In the genomic region with DNA sequence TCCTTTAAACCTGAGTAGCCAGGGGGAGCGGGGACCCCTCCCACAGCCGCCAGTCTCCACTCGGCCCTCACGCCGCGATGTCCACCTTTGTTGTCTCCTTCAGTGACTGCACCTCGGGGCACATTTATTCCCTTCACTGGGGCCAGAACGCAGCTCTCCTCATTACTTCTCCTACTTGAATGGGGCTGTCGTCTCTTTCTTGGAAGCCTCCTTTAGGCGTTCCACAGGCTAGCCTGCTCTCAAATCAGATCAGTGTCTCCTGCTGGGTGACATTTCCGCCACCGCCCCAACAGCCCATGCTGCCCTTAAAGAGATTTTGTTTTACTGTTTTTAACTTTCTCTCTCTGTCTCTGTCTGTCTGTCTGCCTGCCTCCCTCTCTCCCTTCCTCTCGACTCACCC, we compare ENCODE assay signal across 10 mouse cellular contexts. TPM values are rescaled to one million over a fixed set of nuclear protein-coding genes. Genes with fewer than 3 reads are reported as not detected.
DNase-seq lines count a peak whose midpoint lies in the region; ATAC-seq and TF ChIP-seq lines count a peak whose summit lies in the region.
"Had no signal": no experiment of that assay in that cellular context is flagged by ENCODE, and none has a peak within 500 bp of the region (broad histone marks: within the 10 kb centered on the region; RNA-seq: fewer than 3 reads in every experiment).

No protein-coding gene starts in this region.

- ATAC-seq in lung, embryonic 16.5 days (ENCODE audit: low read depth), result no peak
- no peak for ATAC-seq in forebrain, embryonic 16.5 days
- ATAC-seq in limb, embryonic 14.5 days (ENCODE audit: low FRiP score, low read depth), result no peak
- no peak for ATAC-seq in stomach, embryonic 14.5 days (ENCODE audit: insufficient number of reproducible peaks, insufficient read depth, low FRiP score, low read depth)
- no peak for ATAC-seq in frontal cortex, adult (ENCODE audit: low TSS enrichment)

- 10% methylated on average over 13 of the region's 13 CpGs for WGBS in lung, embryonic 16.5 days
- WGBS in forebrain, embryonic 16.5 days, result 4% methylated on average over 13 of the region's 13 CpGs
- 4% methylated on average over 13 of the region's 13 CpGs for WGBS in limb, embryonic 14.5 days
- WGBS in stomach, embryonic 14.5 days, result 10% methylated on average over 13 of the region's 13 CpGs

- TF ChIP-seq POLR2A in limb, embryonic 14.5 days (IDR thresholded peaks at IDR 0.05; ENCODE audit: borderline replicate concordance, extremely low read depth, insufficient read depth, insufficient read length), result no peak

- no peaks in the 10 kb centered on the region for H3K36me3 ChIP-seq in lung, embryonic 16.5 days (ENCODE audit: control insufficient read depth, insufficient read depth, low read length)
- H3K36me3 ChIP-seq in forebrain, embryonic 16.5 days (ENCODE audit: control insufficient read depth, insufficient read depth), result no peaks in the 10 kb centered on the region
- H3K36me3 ChIP-seq in limb, embryonic 14.5 days (ENCODE audit: control insufficient read depth, insufficient read depth, low read length), result no peaks in the 10 kb centered on the region
- H3K36me3 ChIP-seq in stomach, embryonic 14.5 days (ENCODE audit: control insufficient read depth, insufficient read depth, low read length), result no peaks in the 10 kb centered on the region

- no peak overlapping the region for H3K27ac ChIP-seq in lung, embryonic 16.5 days (ENCODE audit: low read length)
- no peak overlapping the region for H3K27ac ChIP-seq in forebrain, embryonic 16.5 days (ENCODE audit: low read length)
- H3K27ac ChIP-seq in limb, embryonic 14.5 days (replicated peaks; ENCODE audit: low read depth, low read length), result no peak overlapping the region
- no peak overlapping the region for H3K27ac ChIP-seq in stomach, embryonic 14.5 days (ENCODE audit: low read length)

- H3K4me3 ChIP-seq in lung, embryonic 16.5 days (ENCODE audit: low read length), result 0 out of 2 replicates have a peak overlapping the region, but pooled peaks have one; percentile 9
- H3K4me3 ChIP-seq in forebrain, embryonic 16.5 days (replicated peaks; ENCODE audit: low read length), result peak overlapping the region; percentile 6; the same call in 1 of the 2 replicates
- peak overlapping the region; percentile 26 for H3K4me3 ChIP-seq in limb, embryonic 14.5 days (replicated peaks; ENCODE audit: low read length)
- H3K4me3 ChIP-seq in stomach, embryonic 14.5 days (ENCODE audit: low read depth, low read length), result no peak overlapping the region

- no peaks in the 10 kb centered on the region for H3K9me3 ChIP-seq in lung, embryonic 16.5 days (ENCODE audit: control insufficient read depth, low read length)
- H3K9me3 ChIP-seq in forebrain, embryonic 16.5 days (ENCODE audit: control insufficient read depth, low read length), result no peaks in the 10 kb centered on the region
- no peaks in the 10 kb centered on the region for H3K9me3 ChIP-seq in limb, embryonic 14.5 days (ENCODE audit: control insufficient read depth, low read length)
- no peaks in the 10 kb centered on the region for H3K9me3 ChIP-seq in stomach, embryonic 14.5 days (ENCODE audit: control insufficient read depth, low read depth, low read length)

- DNase-seq in lung, postnatal 36 days, result no peak
- no peak for DNase-seq in limb, embryonic 14.5 days (ENCODE audit: low spot score)
- no peak for DNase-seq in layer of hippocampus, adult 18-20 months (ENCODE audit: low spot score in 2 of 2)
- DNase-seq in layer of hippocampus, adult 8-10 months (ENCODE audit: low spot score in 2 of 2), result no peak
- DNase-seq: lung, postnatal 10 days; thymus, postnatal 25 days had no signal

- H3K27me3 ChIP-seq in lung, embryonic 16.5 days (ENCODE audit: control insufficient read depth, insufficient read depth, low read depth, low read length), result no peaks in the 10 kb centered on the region
- H3K27me3 ChIP-seq in forebrain, embryonic 16.5 days (replicated peaks; ENCODE audit: control insufficient read depth, insufficient read depth, low read length), result peaks cover 5% of the 10 kb centered on the region
- no peaks in the 10 kb centered on the region for H3K27me3 ChIP-seq in limb, embryonic 14.5 days (ENCODE audit: control insufficient read depth, insufficient read depth, low read length)
- no peaks in the 10 kb centered on the region for H3K27me3 ChIP-seq in stomach, embryonic 14.5 days (ENCODE audit: control insufficient read depth, insufficient read depth, low read length)

- H3K4me2 ChIP-seq in lung, embryonic 16.5 days (ENCODE audit: low read depth, low read length), result peak overlapping the region; percentile 40
- peak overlapping the region; percentile 40 for H3K4me2 ChIP-seq in forebrain, embryonic 16.5 days (ENCODE audit: low read length)
- H3K4me2 ChIP-seq in limb, embryonic 14.5 days (replicated peaks; ENCODE audit: low read depth, low read length, severe bottlenecking), result peak overlapping the region; percentile 46
- H3K4me2 ChIP-seq in stomach, embryonic 14.5 days (replicated peaks; ENCODE audit: low read depth, low read length), result peak overlapping the region; percentile 34

- peaks cover 8% of the 10 kb centered on the region; the same call in 1 of the 2 replicates for H3K4me1 ChIP-seq in lung, embryonic 16.5 days (replicated peaks; ENCODE audit: control insufficient read depth, insufficient read depth, low read length)
- H3K4me1 ChIP-seq in forebrain, embryonic 16.5 days (replicated peaks; ENCODE audit: control insufficient read depth, insufficient read depth, low read length), result peaks cover 5% of the 10 kb centered on the region; the same call in 1 of the 2 replicates
- peaks cover 12% of the 10 kb centered on the region; the same call in 1 of the 2 replicates for H3K4me1 ChIP-seq in limb, embryonic 14.5 days (ENCODE audit: control insufficient read depth, insufficient read depth, low read length)
- peaks cover 5% of the 10 kb centered on the region; the same call in 1 of the 2 replicates for H3K4me1 ChIP-seq in stomach, embryonic 14.5 days (ENCODE audit: control insufficient read depth, insufficient read depth, low read length)

- H3K9ac ChIP-seq in lung, embryonic 16.5 days (ENCODE audit: low read length), result peak overlapping the region; percentile 39; the same call in 1 of the 2 replicates
- H3K9ac ChIP-seq in forebrain, embryonic 16.5 days (replicated peaks; ENCODE audit: low read depth, low read length), result peak overlapping the region; percentile 32; the same call in 1 of the 2 replicates
- H3K9ac ChIP-seq in limb, embryonic 14.5 days (ENCODE audit: low read depth, low read length, severe bottlenecking), result peak overlapping the region; percentile 47
- H3K9ac ChIP-seq in stomach, embryonic 14.5 days (replicated peaks; ENCODE audit: low read depth, low read length), result no peak overlapping the region

RNA-seq across cellular contexts. Expression of a gene that starts 9.9 kb away (rescaled TPM):
- polyA plus RNA-seq in lung, embryonic 16.5 days (2015; fragmentation: Nextera tagmentation; extraction: Ambion mirVana), result 0.14 and 0.15 TPM in 2 replicates
- 19.3 and 25.8 TPM in 2 replicates for polyA plus RNA-seq in forebrain, embryonic 16.5 days (2015; fragmentation: Nextera tagmentation; extraction: Ambion mirVana)
- polyA plus RNA-seq in limb, embryonic 14.5 days (2012; rRNA removed), result 0.36 and 0.42 TPM in 2 replicates
- polyA plus RNA-seq in limb, embryonic 14.5 days (2014; fragmentation: Nextera tagmentation; extraction: Ambion mirVana), result 0.14 and 0.22 TPM in 2 replicates
- polyA plus RNA-seq in stomach, embryonic 14.5 days (2014; fragmentation: Nextera tagmentation; extraction: Ambion mirVana), result 0.71 and 1.6 TPM in 2 replicates
- 10 to 100 TPM; 37.8 to 39.3 TPM for total RNA-seq in layer of hippocampus, adult 18-20 months (2021)
- total RNA-seq in layer of hippocampus, adult 8-10 months (2022), result 10 to 100 TPM; 36.2 to 45.2 (median 44.1) TPM
